Mouse (Mus musculus): ENCODE results near the gene Pmfbp1.

The Pmfbp1 gene

GRCm38 (mm10) chr8:109590901-109591300, 97.1 kb downstream of the Pmfbp1 start:
- CTCF ChIA-PET, result no interaction called here

GRCm38 (mm10) chr8:109591367-109591766, 97.5 kb downstream of the Pmfbp1 start:
- CTCF ChIA-PET, result no interaction called here

GRCm38 (mm10) chr8:109592164-109592563, 98.3 kb downstream of the Pmfbp1 start:
- CTCF ChIA-PET, result no interaction called here
